Mouse (Mus musculus): ENCODE measurements around the gene Filip1l.

DNA sequence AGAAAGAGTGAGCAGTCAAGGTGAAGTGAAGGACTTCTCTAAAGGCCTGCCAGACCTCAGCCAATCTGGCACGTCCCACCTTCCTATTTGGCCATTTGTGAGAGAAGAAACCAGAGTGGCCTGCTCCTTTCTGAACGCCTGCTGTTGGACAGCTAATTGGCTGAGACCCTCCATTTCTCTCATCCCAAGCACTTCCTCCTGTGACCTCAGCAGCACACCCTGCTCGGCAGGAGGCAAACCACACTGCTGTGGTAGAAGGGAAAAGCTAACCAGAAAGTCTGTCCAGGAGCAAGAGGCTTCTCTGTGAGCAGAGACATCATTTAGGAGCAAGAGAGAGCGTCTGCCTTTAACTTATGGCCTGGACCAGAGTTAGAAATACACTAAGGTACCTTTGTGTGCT lies 35.8 kb upstream of the Filip1l start:
- no peak for TF ChIP-seq POLR2A (IDR thresholded peaks at IDR 0.05; ENCODE audit: control insufficient read depth, extremely low read depth, insufficient read depth, low read length, poor library complexity)
- no peak for TF ChIP-seq CTCF (IDR thresholded peaks at IDR 0.05; ENCODE audit: borderline replicate concordance, control insufficient read depth, extremely low read depth, insufficient read depth, low read length, poor library complexity)
